21 mouse cellular contexts compared by ENCODE assay signal in the genomic region with DNA sequence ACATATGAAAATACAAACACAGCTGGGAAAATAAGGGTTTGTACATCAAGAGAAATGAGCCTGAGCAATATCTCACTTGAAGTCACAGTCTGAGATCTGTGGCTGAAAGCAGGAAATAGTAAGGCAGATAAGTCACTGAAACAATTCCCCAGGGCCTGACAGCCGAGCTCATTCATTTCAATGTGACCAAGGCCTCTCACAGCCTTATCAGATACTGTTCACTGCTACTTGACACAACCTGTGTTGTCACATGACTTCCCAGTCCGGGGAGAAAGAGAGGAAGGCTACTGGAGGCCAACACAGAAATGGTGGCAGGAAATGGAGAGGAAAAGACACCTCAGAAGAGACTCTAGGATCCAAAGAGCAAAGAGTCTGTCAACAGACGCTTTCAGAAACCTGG.
DNase-seq lines count a peak whose midpoint lies in the region; ATAC-seq and TF ChIP-seq lines count a peak whose summit lies in the region.
"Had no signal": no experiment of that assay in that cellular context is flagged by ENCODE, and none has a peak within 500 bp of the region (broad histone marks: within the 10 kb centered on the region; RNA-seq: fewer than 3 reads in every experiment).

No protein-coding gene starts in this region.

- no peak overlapping the region for H3K27ac ChIP-seq in heart, embryonic 10.5 days
- no peak overlapping the region for H3K27ac ChIP-seq in CH12.LX (ENCODE audit: insufficient read depth, low read depth)
- H3K27ac ChIP-seq in stomach, embryonic 16.5 days (ENCODE audit: low read length): no peak overlapping the region
- H3K27ac ChIP-seq: forebrain, embryonic 10.5 days; liver, embryonic 13.5 days had no signal

- H3K9me3 ChIP-seq in heart, embryonic 10.5 days: no peaks in the 10 kb centered on the region
- H3K9me3 ChIP-seq in CH12.LX (replicated peaks; ENCODE audit: low read length): no peaks in the 10 kb centered on the region
- H3K9me3 ChIP-seq in stomach, embryonic 16.5 days (replicated peaks; ENCODE audit: control insufficient read depth, low read length): no peaks in the 10 kb centered on the region
- H3K9me3 ChIP-seq: forebrain, embryonic 10.5 days; hindbrain, embryonic 12.5 days; liver, embryonic 13.5 days had no signal

- H3K9ac ChIP-seq in CH12.LX (ENCODE audit: insufficient read depth, low read depth): no peak overlapping the region
- H3K9ac ChIP-seq in stomach, embryonic 16.5 days (ENCODE audit: low read length): no peak overlapping the region
- H3K9ac ChIP-seq: hindbrain, embryonic 12.5 days; liver, embryonic 13.5 days had no signal

- ATAC-seq in stomach, embryonic 16.5 days (ENCODE audit: insufficient read depth, low FRiP score): 0 out of 2 replicates have a peak, but pooled peaks have one; percentile 53
- ATAC-seq: CD4-positive, CD25-positive, alpha-beta regulatory T cell, adult 4 months; forebrain, embryonic 16.5 days had no signal

- peak; percentile 23 to 31 for DNase-seq in heart, adult 18-20 months
- no peak for DNase-seq in heart, embryonic 10.5 days (ENCODE audit: low spot score)
- DNase-seq in kidney, adult 11 months: peak; percentile 13
- DNase-seq in kidney, adult 18-20 months: no peak
- DNase-seq in CH12.LX (ENCODE audit: extremely low read depth): peak; percentile 52
- no peak for DNase-seq in frontal cortex, postnatal 36 days (ENCODE audit: low spot score in 2 of 2)
- DNase-seq: cerebellum, adult 11-12 months; cerebellum, postnatal 10 days; gastrocnemius, postnatal 25 days; layer of hippocampus, adult 9-11 months; liver, embryonic 13.5 days; lung, adult 2 months; lung, postnatal 14 days; thymus, adult 18-20 months; thymus, postnatal 36 days had no signal

- no peaks in the 10 kb centered on the region for H3K36me3 ChIP-seq in heart, embryonic 10.5 days
- H3K36me3 ChIP-seq in CH12.LX (replicated peaks in 1 of 2; ENCODE audit: control insufficient read depth in 1 of 2, insufficient read depth in 1 of 2, low read length in 1 of 2): no peaks in the 10 kb centered on the region
- no peaks in the 10 kb centered on the region for H3K36me3 ChIP-seq in stomach, embryonic 16.5 days (ENCODE audit: control insufficient read depth, insufficient read depth, low read length)
- H3K36me3 ChIP-seq: forebrain, embryonic 10.5 days; hindbrain, embryonic 12.5 days; liver, embryonic 13.5 days had no signal

- no peak for TF ChIP-seq RAD21 in CH12.LX (IDR thresholded peaks at IDR 0.05; ENCODE audit: low read depth, low read length)

- in situ Hi-C loops in CH12.LX (cut with MboI; ENCODE audit: low pct_ligation_motif_present, low pct_unique_long_range_greater_than_20kb, low sequenced_read_pairs): no loop called here

- WGBS in heart, embryonic 10.5 days: 23% methylated on average over 3 of the region's 3 CpGs
- 46% methylated on average over 3 of the region's 3 CpGs for WGBS in stomach, embryonic 16.5 days

- no peak for TF ChIP-seq CTCF in CH12.LX (conservative IDR thresholded peaks at IDR 0.05 in 1 of 2, IDR thresholded peaks at IDR 0.05 in 1 of 2; ENCODE audit: low read depth in 2 of 2, low read length in 2 of 2)

- dilution Hi-C loops in CH12.LX (cut with MboI; ENCODE audit: extremely low pct_ligation_motif_present, extremely low pct_unique_long_range_greater_than_20kb, low sequenced_read_pairs): no loop called here

- H3K4me1 ChIP-seq in heart, embryonic 10.5 days: peaks cover 11% of the 10 kb centered on the region; the same call in 1 of the 2 replicates
- H3K4me1 ChIP-seq in CH12.LX (ENCODE audit: control insufficient read depth in 1 of 2, insufficient read depth in 2 of 2): peaks cover 0 to 8% of the 10 kb centered on the region in 2 experiments; a peak in 2 of 4 replicates
- no peaks in the 10 kb centered on the region for H3K4me1 ChIP-seq in stomach, embryonic 16.5 days (ENCODE audit: control insufficient read depth, insufficient read depth, low read length)
- H3K4me1 ChIP-seq: liver, embryonic 13.5 days had no signal

- no peak overlapping the region for H3K4me2 ChIP-seq in CH12.LX (ENCODE audit: insufficient read depth, low read depth, poor library complexity, severe bottlenecking)
- no peak overlapping the region for H3K4me2 ChIP-seq in stomach, embryonic 16.5 days (ENCODE audit: low read depth, low read length)
- H3K4me2 ChIP-seq: hindbrain, embryonic 12.5 days; liver, embryonic 13.5 days; midbrain, embryonic 11.5 days had no signal

- no peaks in the 10 kb centered on the region for H3K79me2 ChIP-seq in CH12.LX (replicated peaks; ENCODE audit: control insufficient read depth, extremely low read depth, insufficient read depth, poor library complexity, severe bottlenecking)

- TF ChIP-seq POLR2A in CH12.LX (IDR thresholded peaks at IDR 0.05; ENCODE audit: low read depth, low read length): no peak

- H3K4me3 ChIP-seq in heart, embryonic 10.5 days: no peak overlapping the region
- no peak overlapping the region for H3K4me3 ChIP-seq in CH12.LX (replicated peaks in 1 of 3; ENCODE audit: low read depth in 2 of 3, low read length in 2 of 3, poor library complexity in 1 of 3)
- no peak overlapping the region for H3K4me3 ChIP-seq in stomach, embryonic 16.5 days (replicated peaks; ENCODE audit: low read length)
- H3K4me3 ChIP-seq: forebrain, embryonic 10.5 days; hindbrain, embryonic 12.5 days; liver, embryonic 13.5 days had no signal

- no peak for TF ChIP-seq EP300 in CH12.LX (IDR thresholded peaks at IDR 0.05; ENCODE audit: low read length)

- no peaks in the 10 kb centered on the region for H3K27me3 ChIP-seq in heart, embryonic 10.5 days (ENCODE audit: insufficient read depth, poor library complexity, severe bottlenecking)
- H3K27me3 ChIP-seq in CH12.LX (replicated peaks): no peaks in the 10 kb centered on the region
- no peaks in the 10 kb centered on the region for H3K27me3 ChIP-seq in stomach, embryonic 16.5 days (ENCODE audit: control insufficient read depth, insufficient read depth, low read length)
- H3K27me3 ChIP-seq: hindbrain, embryonic 12.5 days; liver, embryonic 13.5 days had no signal

TF ChIP-seq in CH12.LX, 34 proteins besides CTCF, POLR2A, EP300 and RAD21:
- TF ChIP-seq UBTF (IDR thresholded peaks at IDR 0.05; ENCODE audit: low read depth, low read length): no peak
- TF ChIP-seq TBP (conservative IDR thresholded peaks at IDR 0.05; ENCODE audit: low read depth, low read length): no peak
- no peak for TF ChIP-seq ETS1 (conservative IDR thresholded peaks at IDR 0.05; ENCODE audit: low read depth, low read length)
- TF ChIP-seq CHD2 (IDR thresholded peaks at IDR 0.05; ENCODE audit: low read length): no peak
- no peak for TF ChIP-seq NELFE (IDR thresholded peaks at IDR 0.05; ENCODE audit: low read depth, low read length)
- no peak for TF ChIP-seq ELF1 (IDR thresholded peaks at IDR 0.05; ENCODE audit: low read depth, low read length)
- no peak for TF ChIP-seq JUN (IDR thresholded peaks at IDR 0.05; ENCODE audit: insufficient read depth, low read depth, low read length)
- no peak for TF ChIP-seq MAX (IDR thresholded peaks at IDR 0.05; ENCODE audit: low read length)
- no peak for TF ChIP-seq PAX5 (IDR thresholded peaks at IDR 0.05; ENCODE audit: low read length)
- TF ChIP-seq MAFK (IDR thresholded peaks at IDR 0.05; ENCODE audit: insufficient replicate concordance, low read length): no peak
- TF ChIP-seq MYC (IDR thresholded peaks at IDR 0.05; ENCODE audit: low read depth, low read length): no peak
- no peak for TF ChIP-seq SMC3 (IDR thresholded peaks at IDR 0.05; ENCODE audit: low read depth, low read length)
- TF ChIP-seq USF2 (conservative IDR thresholded peaks at IDR 0.05; ENCODE audit: low read depth, low read length): no peak
- no peak for TF ChIP-seq TCF12 (IDR thresholded peaks at IDR 0.05; ENCODE audit: low read depth, low read length)
- TF ChIP-seq MEF2A (IDR thresholded peaks at IDR 0.05; ENCODE audit: borderline replicate concordance, low read depth, low read length): no peak
- no peak for TF ChIP-seq IRF4 (IDR thresholded peaks at IDR 0.05; ENCODE audit: low read depth, low read length)
- no peak for TF ChIP-seq ZC3H11A (IDR thresholded peaks at IDR 0.05; ENCODE audit: low read depth, low read length)
- no peak for TF ChIP-seq NRF1 (IDR thresholded peaks at IDR 0.05; ENCODE audit: low read depth, low read length)
- TF ChIP-seq ZNF384 (IDR thresholded peaks at IDR 0.05; ENCODE audit: low read depth, low read length): no peak
TF ChIP-seq in CH12.LX: peak in this region for 0.

Comparison
In these comparisons a context has a peak if more than half of its experiments do, and no peak if none do; other contexts are left out.
1. DNase-seq: peak in heart, adult 18-20 months (2 of 2), kidney, adult 11 months (single experiment) and CH12.LX (single experiment); none in heart, embryonic 10.5 days (single experiment), kidney, adult 18-20 months (single experiment) and frontal cortex, postnatal 36 days (0 of 2).